Mouse (Mus musculus) E14TG2a.4 (cell line): ENCODE results near the gene Npnt.

Experiments used
- CTCF ChIP-seq: conservative IDR thresholded peaks from 2 replicates; pipeline ENCODE4 v1.5.1; 2014; ENCODE audit warnings: low read length
- NANOG ChIP-seq: IDR thresholded peaks from 2 replicates; pipeline ENCODE4 v1.6.1; 2014; ENCODE audit warnings: borderline replicate concordance, low read length, mixed read lengths
- POU5F1 ChIP-seq: IDR thresholded peaks from 2 replicates; pipeline ENCODE4 v1.6.1; 2014; ENCODE audit warnings: low read length, borderline replicate concordance

GRCm38 (mm10) chr3:132873251-132873650, 76.8 kb downstream of the Npnt start:
- TF ChIP-seq CTCF (no peak), NANOG (no peak), POU5F1 (no peak)
